Mouse (Mus musculus): ENCODE data around the gene Wtap.

GRCm38 (mm10) chr17:12938077-12938476 lies 55.9 kb downstream of the Wtap start:
- TF ChIP-seq CTCF (IDR thresholded peaks at IDR 0.05; ENCODE audit: insufficient read depth, low read length) (no peak), POLR2A (IDR thresholded peaks at IDR 0.05; ENCODE audit: borderline replicate concordance, extremely low read depth, low read depth, low read length) (no peak)
